Mouse (Mus musculus): ENCODE data around the gene Bpgm.

The Bpgm gene

GRCm38 (mm10) chr6:34525499-34525924 is 49.5 kb downstream of the Bpgm start:
- ATAC-seq (ENCODE audit: insufficient number of reproducible peaks, low FRiP score, low TSS enrichment) = no peak

GRCm38 (mm10) chr6:34525927-34526326 is 49.9 kb downstream of the Bpgm start:
- ATAC-seq (ENCODE audit: insufficient number of reproducible peaks, low FRiP score, low TSS enrichment) = no peak; the same call in 1 of the 2 replicates

GRCm38 (mm10) chr6:34526389-34526788 is 50.4 kb downstream of the Bpgm start:
- ATAC-seq (ENCODE audit: insufficient number of reproducible peaks, low FRiP score, low TSS enrichment) = no peak

- no peak for ATAC-seq (ENCODE audit: insufficient number of reproducible peaks, low FRiP score, low TSS enrichment)
These were observed 52.1 kb downstream of the Bpgm start for GRCm38 (mm10) chr6:34528131-34528530.

GRCm38 (mm10) chr6:34529992-34530391 is 54.0 kb downstream of the Bpgm start:
- no peak for ATAC-seq (ENCODE audit: insufficient number of reproducible peaks, low FRiP score, low TSS enrichment)

GRCm38 (mm10) chr6:34533055-34533454 is 57.0 kb downstream of the Bpgm start:
- no peak for ATAC-seq (ENCODE audit: insufficient number of reproducible peaks, low FRiP score, low TSS enrichment)

- ATAC-seq (ENCODE audit: insufficient number of reproducible peaks, low FRiP score, low TSS enrichment) = no peak
These were observed 57.9 kb downstream of the Bpgm start for GRCm38 (mm10) chr6:34533896-34534295.

GRCm38 (mm10) chr6:34542866-34543265 is 66.9 kb downstream of the Bpgm start:
- no peak for ATAC-seq (ENCODE audit: insufficient number of reproducible peaks, low FRiP score, low TSS enrichment)

- ATAC-seq (ENCODE audit: insufficient number of reproducible peaks, low FRiP score, low TSS enrichment) = no peak
These were observed 67.5 kb downstream of the Bpgm start for GRCm38 (mm10) chr6:34543303-34544206.

GRCm38 (mm10) chr6:34544207-34544602 is 68.2 kb downstream of the Bpgm start:
- ATAC-seq (ENCODE audit: insufficient number of reproducible peaks, low FRiP score, low TSS enrichment) = no peak

- no peak for ATAC-seq (ENCODE audit: insufficient number of reproducible peaks, low FRiP score, low TSS enrichment)
These were observed 69.3 kb downstream of the Bpgm start for GRCm38 (mm10) chr6:34545286-34545685.

- no peak; the same call in 1 of the 2 replicates for ATAC-seq (ENCODE audit: insufficient number of reproducible peaks, low FRiP score, low TSS enrichment)
These were observed 72.5 kb downstream of the Bpgm start for GRCm38 (mm10) chr6:34548406-34548990.

GRCm38 (mm10) chr6:34549017-34549416 is 73.0 kb downstream of the Bpgm start:
- peak; percentile 69; the same call in 1 of the 2 replicates for ATAC-seq (ENCODE audit: insufficient number of reproducible peaks, low FRiP score, low TSS enrichment)

- ATAC-seq (ENCODE audit: insufficient number of reproducible peaks, low FRiP score, low TSS enrichment) = no peak
These were observed 76.6 kb downstream of the Bpgm start for GRCm38 (mm10) chr6:34552489-34553157.

- no peak for ATAC-seq (ENCODE audit: insufficient number of reproducible peaks, low FRiP score, low TSS enrichment)
These were observed 78.4 kb downstream of the Bpgm start for GRCm38 (mm10) chr6:34554291-34554997.
